In genomic region chr15:78750608-78751350, GRCm38 (mm10) we compare ENCODE assay signal across 16 mouse cellular contexts. TPM values are rescaled to one million over a fixed set of nuclear protein-coding genes. Genes with fewer than 3 reads are reported as not detected.
DNase-seq lines count a peak whose midpoint lies in the region; ATAC-seq and TF ChIP-seq lines count a peak whose summit lies in the region.
"Had no signal": no experiment of that assay in that cellular context is flagged by ENCODE, and none has a peak within 500 bp of the region (broad histone marks: within the 10 kb centered on the region; RNA-seq: fewer than 3 reads in every experiment).

No protein-coding gene starts in this region.

- ATAC-seq in hindbrain, embryonic 12.5 days (ENCODE audit: low FRiP score) = peak; percentile 54; the same call in 1 of the 2 replicates
- no peak for ATAC-seq in hindbrain, embryonic 11.5 days (ENCODE audit: low FRiP score)
- peak; percentile 59 for ATAC-seq in forebrain, embryonic 14.5 days
- ATAC-seq in hindbrain, postnatal 0 days = peak; percentile 14; the same call in 1 of the 2 replicates
- ATAC-seq in neural tube, embryonic 14.5 days (ENCODE audit: low read depth) = peak; percentile 62; the same call in 1 of the 2 replicates

- no peak overlapping the region for H3K9ac ChIP-seq in hindbrain, embryonic 12.5 days
- H3K9ac ChIP-seq in hindbrain, embryonic 11.5 days (ENCODE audit: low read depth, low read length) = no peak overlapping the region
- H3K9ac ChIP-seq in forebrain, embryonic 14.5 days (ENCODE audit: low read length) = no peak overlapping the region
- H3K9ac ChIP-seq in hindbrain, postnatal 0 days (replicated peaks; ENCODE audit: low read length) = no peak overlapping the region
- H3K9ac ChIP-seq in neural tube, embryonic 14.5 days (replicated peaks; ENCODE audit: low read depth, low read length) = no peak overlapping the region
- H3K9ac ChIP-seq: embryonic facial prominence, embryonic 15.5 days had no signal

- H3K4me2 ChIP-seq in hindbrain, embryonic 12.5 days (replicated peaks) = no peak overlapping the region
- H3K4me2 ChIP-seq in hindbrain, embryonic 11.5 days (replicated peaks; ENCODE audit: low read depth, low read length) = no peak overlapping the region
- no peak overlapping the region for H3K4me2 ChIP-seq in forebrain, embryonic 14.5 days (ENCODE audit: low read length)
- no peak overlapping the region for H3K4me2 ChIP-seq in hindbrain, postnatal 0 days (ENCODE audit: low read depth, low read length)
- H3K4me2 ChIP-seq in neural tube, embryonic 14.5 days (ENCODE audit: low read depth, low read length) = no peak overlapping the region
- H3K4me2 ChIP-seq: embryonic facial prominence, embryonic 15.5 days had no signal

- H3K4me3 ChIP-seq in hindbrain, embryonic 12.5 days = no peak overlapping the region
- H3K4me3 ChIP-seq in hindbrain, embryonic 11.5 days (ENCODE audit: low read depth, low read length) = no peak overlapping the region
- H3K4me3 ChIP-seq in forebrain, embryonic 14.5 days (ENCODE audit: low read depth, low read length) = no peak overlapping the region
- H3K4me3 ChIP-seq in hindbrain, postnatal 0 days (ENCODE audit: low read length) = no peak overlapping the region
- H3K4me3 ChIP-seq in neural tube, embryonic 14.5 days (ENCODE audit: low read depth, low read length) = no peak overlapping the region
- H3K4me3 ChIP-seq: embryonic facial prominence, embryonic 15.5 days had no signal

- WGBS in hindbrain, embryonic 12.5 days = 46% methylated on average over 6 of the region's 6 CpGs
- 59% methylated on average over 6 of the region's 6 CpGs for WGBS in hindbrain, embryonic 11.5 days
- 43% methylated on average over 6 of the region's 6 CpGs for WGBS in forebrain, embryonic 14.5 days
- 39% methylated on average over 6 of the region's 6 CpGs for WGBS in hindbrain, postnatal 0 days
- WGBS in neural tube, embryonic 14.5 days = 37% methylated on average over 6 of the region's 6 CpGs

- H3K36me3 ChIP-seq in hindbrain, embryonic 12.5 days = no peaks in the 10 kb centered on the region
- H3K36me3 ChIP-seq in hindbrain, embryonic 11.5 days (ENCODE audit: control insufficient read depth, insufficient read depth, low read length) = no peaks in the 10 kb centered on the region
- no peaks in the 10 kb centered on the region for H3K36me3 ChIP-seq in forebrain, embryonic 14.5 days (ENCODE audit: control insufficient read depth, insufficient read depth, low read length)
- no peaks in the 10 kb centered on the region for H3K36me3 ChIP-seq in hindbrain, postnatal 0 days (ENCODE audit: insufficient read depth, low read length)
- H3K36me3 ChIP-seq in neural tube, embryonic 14.5 days (ENCODE audit: control insufficient read depth, insufficient read depth, low read length) = no peaks in the 10 kb centered on the region
- H3K36me3 ChIP-seq: embryonic facial prominence, embryonic 15.5 days had no signal

- peak overlapping the region; percentile 62 for H3K27ac ChIP-seq in hindbrain, embryonic 12.5 days
- no peak overlapping the region for H3K27ac ChIP-seq in hindbrain, embryonic 11.5 days (ENCODE audit: low read depth, low read length)
- H3K27ac ChIP-seq in forebrain, embryonic 14.5 days (ENCODE audit: low read depth, low read length) = peak overlapping the region; percentile 63; the same call in 1 of the 2 replicates
- no peak overlapping the region for H3K27ac ChIP-seq in hindbrain, postnatal 0 days
- peak overlapping the region; percentile 28; the same call in 1 of the 2 replicates for H3K27ac ChIP-seq in neural tube, embryonic 14.5 days (ENCODE audit: low read depth, low read length)
- H3K27ac ChIP-seq: embryonic facial prominence, embryonic 15.5 days; kidney, postnatal 0 days had no signal

- H3K27me3 ChIP-seq in hindbrain, embryonic 12.5 days = no peaks in the 10 kb centered on the region
- H3K27me3 ChIP-seq in hindbrain, embryonic 11.5 days (ENCODE audit: control insufficient read depth, insufficient read depth, low read length) = no peaks in the 10 kb centered on the region
- H3K27me3 ChIP-seq in forebrain, embryonic 14.5 days (replicated peaks; ENCODE audit: control insufficient read depth, insufficient read depth, low read length) = no peaks in the 10 kb centered on the region
- H3K27me3 ChIP-seq in hindbrain, postnatal 0 days (ENCODE audit: insufficient read depth, low read length) = no peaks in the 10 kb centered on the region
- no peaks in the 10 kb centered on the region for H3K27me3 ChIP-seq in neural tube, embryonic 14.5 days (ENCODE audit: control insufficient read depth, insufficient read depth, low read length)
- H3K27me3 ChIP-seq: embryonic facial prominence, embryonic 15.5 days had no signal

- TF ChIP-seq CTCF in hindbrain, postnatal 0 days (IDR thresholded peaks at IDR 0.05; ENCODE audit: low read depth) = no peak

- H3K4me1 ChIP-seq in hindbrain, embryonic 12.5 days = peaks cover 34% of the 10 kb centered on the region
- no peaks in the 10 kb centered on the region; the same call in 1 of the 2 replicates for H3K4me1 ChIP-seq in hindbrain, embryonic 11.5 days (replicated peaks; ENCODE audit: control insufficient read depth, insufficient read depth, low read length)
- peaks cover 11% of the 10 kb centered on the region; the same call in 1 of the 2 replicates for H3K4me1 ChIP-seq in forebrain, embryonic 14.5 days (ENCODE audit: control insufficient read depth, insufficient read depth, low read length)
- peaks cover 8% of the 10 kb centered on the region; the same call in 1 of the 2 replicates for H3K4me1 ChIP-seq in hindbrain, postnatal 0 days (ENCODE audit: insufficient read depth, low read length)
- H3K4me1 ChIP-seq in neural tube, embryonic 14.5 days (ENCODE audit: control insufficient read depth, insufficient read depth, low read length) = peaks cover 8% of the 10 kb centered on the region
- H3K4me1 ChIP-seq: embryonic facial prominence, embryonic 15.5 days had no signal

- H3K9me3 ChIP-seq in hindbrain, embryonic 12.5 days (replicated peaks) = no peaks in the 10 kb centered on the region
- no peaks in the 10 kb centered on the region for H3K9me3 ChIP-seq in hindbrain, embryonic 11.5 days (ENCODE audit: control insufficient read depth, low read length)
- H3K9me3 ChIP-seq in forebrain, embryonic 14.5 days (replicated peaks; ENCODE audit: control insufficient read depth, low read length) = no peaks in the 10 kb centered on the region
- H3K9me3 ChIP-seq in hindbrain, postnatal 0 days (ENCODE audit: low read length) = no peaks in the 10 kb centered on the region
- no peaks in the 10 kb centered on the region for H3K9me3 ChIP-seq in neural tube, embryonic 14.5 days (ENCODE audit: control insufficient read depth, low read length)
- H3K9me3 ChIP-seq: embryonic facial prominence, embryonic 15.5 days had no signal

- no peak for DNase-seq in hindbrain, embryonic 11.5 days (ENCODE audit: low spot score)
- DNase-seq in forebrain, embryonic 14.5 days (ENCODE audit: low spot score) = peak; percentile 59
- DNase-seq in hindbrain, postnatal 0 days (ENCODE audit: low spot score) = peak; percentile 32
- no peak for DNase-seq in thymus, postnatal 14 days
- no peak for DNase-seq in gastrocnemius, adult 18-20 months (ENCODE audit: low spot score)
- DNase-seq: B cell, adult 2 months; cerebellum, adult 11-12 months; gastrocnemius, postnatal 14 days; left cerebral cortex, postnatal 4 days; lung, adult 18-20 months had no signal

RNA-seq across cellular contexts. Expression of gene Mfng, which starts 22.5 kb away (rescaled TPM):
- polyA plus RNA-seq in hindbrain, embryonic 12.5 days (2016; fragmentation: Nextera tagmentation; extraction: Ambion mirVana) = 51.7 and 58.0 TPM in 2 replicates
- polyA plus RNA-seq in hindbrain, embryonic 11.5 days (2014; fragmentation: Nextera tagmentation; extraction: Ambion mirVana) = 34.6 and 34.7 TPM in 2 replicates
- 48.2 and 51.5 TPM in 2 replicates for polyA plus RNA-seq in forebrain, embryonic 14.5 days (2014; fragmentation: Nextera tagmentation; extraction: Ambion mirVana)
- total RNA-seq in hindbrain, postnatal 0 days (2014; rRNA removed) = 12.7 and 15.2 TPM in 2 replicates
- 16.6 and 17.9 TPM in 2 replicates for polyA plus RNA-seq in hindbrain, postnatal 0 days (2015; fragmentation: Nextera tagmentation; extraction: Ambion mirVana)
- 6.9 and 10.2 TPM in 2 replicates for polyA plus RNA-seq in neural tube, embryonic 14.5 days (2014; fragmentation: Nextera tagmentation; extraction: Ambion mirVana)
- total RNA-seq in gastrocnemius, adult 18-20 months (2021) = 1 to 10 TPM; 1.8 to 3.6 TPM

RNA-seq across cellular contexts. Expression of gene Elfn2, which starts 32.2 kb away (rescaled TPM):
- 2.4 and 2.5 TPM in 2 replicates for polyA plus RNA-seq in hindbrain, embryonic 12.5 days (2016; fragmentation: Nextera tagmentation; extraction: Ambion mirVana)
- 0.60 and 0.85 TPM in 2 replicates for polyA plus RNA-seq in hindbrain, embryonic 11.5 days (2014; fragmentation: Nextera tagmentation; extraction: Ambion mirVana)
- polyA plus RNA-seq in forebrain, embryonic 14.5 days (2014; fragmentation: Nextera tagmentation; extraction: Ambion mirVana) = 3.7 and 5.3 TPM in 2 replicates
- total RNA-seq in hindbrain, postnatal 0 days (2014; rRNA removed) = 40.9 and 43.1 TPM in 2 replicates
- 8.4 and 9.1 TPM in 2 replicates for polyA plus RNA-seq in hindbrain, postnatal 0 days (2015; fragmentation: Nextera tagmentation; extraction: Ambion mirVana)
- 4.1 and 6.8 TPM in 2 replicates for polyA plus RNA-seq in neural tube, embryonic 14.5 days (2014; fragmentation: Nextera tagmentation; extraction: Ambion mirVana)
- under 1 TPM; 0.02 to 0.05 TPM for total RNA-seq in gastrocnemius, adult 18-20 months (2021)
- total RNA-seq: liver, adult 2 months; megakaryocyte-erythroid progenitor cell, adult 5-6 weeks had no signal
- polyA plus RNA-seq: liver, adult 2 months had no signal

RNA-seq across cellular contexts. Expression of gene Card10, which starts 52.1 kb away (rescaled TPM):
- 2.7 and 2.9 TPM in 2 replicates for polyA plus RNA-seq in hindbrain, embryonic 12.5 days (2016; fragmentation: Nextera tagmentation; extraction: Ambion mirVana)
- polyA plus RNA-seq in hindbrain, embryonic 11.5 days (2014; fragmentation: Nextera tagmentation; extraction: Ambion mirVana) = 1.8 and 2.4 TPM in 2 replicates
- 1.1 and 1.4 TPM in 2 replicates for polyA plus RNA-seq in forebrain, embryonic 14.5 days (2014; fragmentation: Nextera tagmentation; extraction: Ambion mirVana)
- 0.94 and 1.4 TPM in 2 replicates for total RNA-seq in hindbrain, postnatal 0 days (2014; rRNA removed)
- 2.3 and 2.6 TPM in 2 replicates for polyA plus RNA-seq in hindbrain, postnatal 0 days (2015; fragmentation: Nextera tagmentation; extraction: Ambion mirVana)
- 1.8 and 2.2 TPM in 2 replicates for polyA plus RNA-seq in neural tube, embryonic 14.5 days (2014; fragmentation: Nextera tagmentation; extraction: Ambion mirVana)
- total RNA-seq in gastrocnemius, adult 18-20 months (2021) = 1 to 10 TPM; 4.1 to 6.5 TPM
- total RNA-seq: megakaryocyte-erythroid progenitor cell, adult 5-6 weeks had no signal

Comparison
In these comparisons a context has a peak if more than half of its experiments do, and no peak if none do; other contexts are left out.
1. H3K27ac ChIP-seq: peak in hindbrain, embryonic 12.5 days (single experiment), forebrain, embryonic 14.5 days (single experiment) and neural tube, embryonic 14.5 days (single experiment); none in hindbrain, embryonic 11.5 days (single experiment) and hindbrain, postnatal 0 days (single experiment).
2. DNase-seq: peak in forebrain, embryonic 14.5 days (single experiment) and hindbrain, postnatal 0 days (single experiment); none in hindbrain, embryonic 11.5 days (single experiment), thymus, postnatal 14 days (single experiment) and gastrocnemius, adult 18-20 months (single experiment).